Mouse (Mus musculus): ENCODE measurements around the gene Ttpal.
"Not testable (repeated sequence)": the region's sequence is repeated elsewhere in the genome, so short reads cannot be mapped to it uniquely, and the experiment has no call there.

The Ttpal gene

GRCm38 (mm10) chr2:163592084-163592483 lies 10.0 kb upstream of the Ttpal start:
- no peak for DNase-seq (ENCODE audit: low read depth)

- no peak for DNase-seq (ENCODE audit: low read depth)
Measured at GRCm38 (mm10) chr2:163593636-163594282, 8.4 kb upstream of the Ttpal start.

GRCm38 (mm10) chr2:163595119-163595518 lies 7.0 kb upstream of the Ttpal start:
- no peak for DNase-seq (ENCODE audit: low read depth)

- DNase-seq (ENCODE audit: low read depth) = peak; percentile 88
Measured at GRCm38 (mm10) chr2:163596057-163596872, 5.8 kb upstream of the Ttpal start.

- DNase-seq (ENCODE audit: low read depth) = no peak
Measured at GRCm38 (mm10) chr2:163596873-163597155, 5.3 kb upstream of the Ttpal start.

GRCm38 (mm10) chr2:163597661-163598060 lies 4.5 kb upstream of the Ttpal start:
- DNase-seq (ENCODE audit: low read depth) = no peak

- DNase-seq (ENCODE audit: low read depth) = no peak
Measured at GRCm38 (mm10) chr2:163599226-163599625, 2.9 kb upstream of the Ttpal start.

- DNase-seq (ENCODE audit: low read depth) = no peak
Measured at GRCm38 (mm10) chr2:163601066-163601465, 1.0 kb upstream of the Ttpal start.

- DNase-seq (ENCODE audit: low read depth) = no peak
Measured at GRCm38 (mm10) chr2:163601712-163602100, 408 bp upstream of the Ttpal start.

- no peak for DNase-seq (ENCODE audit: low read depth)
Measured at GRCm38 (mm10) chr2:163606161-163606560, 4.0 kb downstream of the Ttpal start.

- DNase-seq (ENCODE audit: low read depth) = no peak
Measured at GRCm38 (mm10) chr2:163608008-163608407, 5.9 kb downstream of the Ttpal start.

GRCm38 (mm10) chr2:163609281-163609975 lies 7.3 kb downstream of the Ttpal start:
- no peak for DNase-seq (ENCODE audit: low read depth)

- no peak for DNase-seq (ENCODE audit: low read depth)
Measured at GRCm38 (mm10) chr2:163611176-163611575, 9.1 kb downstream of the Ttpal start.

- no peak for DNase-seq (ENCODE audit: low read depth)
Measured at GRCm38 (mm10) chr2:163613206-163613605, 11.1 kb downstream of the Ttpal start.

GRCm38 (mm10) chr2:163613990-163614389 lies 11.9 kb downstream of the Ttpal start:
- no peak for DNase-seq (ENCODE audit: low read depth)

GRCm38 (mm10) chr2:163615401-163615800 lies 13.3 kb downstream of the Ttpal start:
- DNase-seq (ENCODE audit: low read depth) = no peak

- no peak for DNase-seq (ENCODE audit: low read depth)
Measured at GRCm38 (mm10) chr2:163615906-163616651, 14.0 kb downstream of the Ttpal start.

- DNase-seq (ENCODE audit: low read depth) = no peak
Measured at GRCm38 (mm10) chr2:163616652-163617227, 14.6 kb downstream of the Ttpal start.

- DNase-seq (ENCODE audit: low read depth) = no peak
Measured at GRCm38 (mm10) chr2:163617232-163617863, 15.2 kb downstream of the Ttpal start.

GRCm38 (mm10) chr2:163617874-163618273 lies 15.8 kb downstream of the Ttpal start:
- no peak for DNase-seq (ENCODE audit: low read depth)

GRCm38 (mm10) chr2:163620451-163620850 lies 18.3 kb downstream of the Ttpal start:
- no peak for DNase-seq (ENCODE audit: low read depth)

GRCm38 (mm10) chr2:163621401-163621800 lies 19.3 kb downstream of the Ttpal start:
- not testable (repeated sequence) for DNase-seq (ENCODE audit: low read depth)
